Mouse (Mus musculus) midbrain, embryonic 16.5 days (tissue): ENCODE results near the gene Gm13290. TPM values are rescaled to one million over a fixed set of nuclear protein-coding genes. Genes with fewer than 3 reads are reported as not detected.

ENCODE experiments used
- polyA plus RNA-seq: library from polyadenylated mRNA; unstranded; fragments of >200 nt; fragmentation: Nextera tagmentation; extraction: Ambion mirVana; gene quantifications from 2 replicates; pipeline ENCODE4 v1.2.1, GENCODE M21; 2015

The Gm13290 gene
- polyA plus RNA-seq, 1 experiment from 2014 or later: not detected

Other genes starting within 250 kb of the Gm13290 start
- not detected in 2 replicates for gene Ifna15, start 215.6 kb upstream of the Gm13290 start, polyA plus RNA-seq
- gene Ifna14, start 202.0 kb upstream of the Gm13290 start, polyA plus RNA-seq: not detected in 2 replicates
- not detected in 2 replicates for gene Ifna9, start 181.4 kb upstream of the Gm13290 start, polyA plus RNA-seq
- gene Ifna12, start 170.5 kb upstream of the Gm13290 start, polyA plus RNA-seq: not detected in 2 replicates
- not detected in 2 replicates for gene C87499, start 139.4 kb upstream of the Gm13290 start, polyA plus RNA-seq
- gene Ifna13, start 129.4 kb upstream of the Gm13290 start, polyA plus RNA-seq: not detected in 2 replicates
- gene Ifna16, start 96.9 kb upstream of the Gm13290 start, polyA plus RNA-seq: not detected in 2 replicates
- gene Ifna2, start 89.9 kb upstream of the Gm13290 start, polyA plus RNA-seq: not detected in 2 replicates
- not detected in 2 replicates for gene Ifnab, start 82.5 kb upstream of the Gm13290 start, polyA plus RNA-seq
- 1.3 and 1.7 TPM in 2 replicates for gene Gm26566, start 52.0 kb upstream of the Gm13290 start, polyA plus RNA-seq
- gene Klhl9, start 51.4 kb upstream of the Gm13290 start, polyA plus RNA-seq: 115 and 125 TPM in 2 replicates
- not detected in 2 replicates for gene Gm13271, start 19.0 kb upstream of the Gm13290 start, polyA plus RNA-seq
- not detected in 2 replicates for gene Gm13283, start 13.7 kb upstream of the Gm13290 start, polyA plus RNA-seq
- gene Gm13289, start 3.1 kb downstream of the Gm13290 start, polyA plus RNA-seq: not detected in 2 replicates
- gene Gm13272, start 6.0 kb downstream of the Gm13290 start, polyA plus RNA-seq: not detected in 2 replicates
- not detected in 2 replicates for gene Ifnz, start 8.3 kb downstream of the Gm13290 start, polyA plus RNA-seq
- not detected in 2 replicates for gene Gm13276, start 11.9 kb downstream of the Gm13290 start, polyA plus RNA-seq
- not detected in 2 replicates for gene Gm13277, start 14.8 kb downstream of the Gm13290 start, polyA plus RNA-seq
- not detected in 2 replicates for gene Gm13278, start 17.7 kb downstream of the Gm13290 start, polyA plus RNA-seq
- not detected in 2 replicates for gene Gm13275, start 20.7 kb downstream of the Gm13290 start, polyA plus RNA-seq
- not detected in 2 replicates for gene Gm13279, start 23.6 kb downstream of the Gm13290 start, polyA plus RNA-seq
- not detected in 2 replicates for gene Gm13285, start 25.8 kb downstream of the Gm13290 start, polyA plus RNA-seq
- not detected in 2 replicates for gene Gm13287, start 29.4 kb downstream of the Gm13290 start, polyA plus RNA-seq
- not detected in 2 replicates for gene Gm13288, start 31.7 kb downstream of the Gm13290 start, polyA plus RNA-seq
- not detected in 2 replicates for gene Ifna7, start 42.4 kb downstream of the Gm13290 start, polyA plus RNA-seq
- not detected in 2 replicates for gene Ifna11, start 46.1 kb downstream of the Gm13290 start, polyA plus RNA-seq
- gene Ifna6, start 53.6 kb downstream of the Gm13290 start, polyA plus RNA-seq: not detected in 2 replicates
- not detected in 2 replicates for gene Ifna5, start 61.7 kb downstream of the Gm13290 start, polyA plus RNA-seq
- not detected in 2 replicates for gene Ifna4, start 68.0 kb downstream of the Gm13290 start, polyA plus RNA-seq
- gene Ifna1, start 76.3 kb downstream of the Gm13290 start, polyA plus RNA-seq: not detected in 2 replicates
- gene Ifne, start 106.4 kb downstream of the Gm13290 start, polyA plus RNA-seq: not detected in 2 replicates